Mouse (Mus musculus): Measurements from ENCODE around the gene Nanos2. TPM values are rescaled to one million over a fixed set of nuclear protein-coding genes. Genes with fewer than 3 reads are reported as not detected.

Nanos2 gene
- not detected for polyA plus RNA-seq (2014; fragmentation: Illumina TruSeq; extraction: RNeasy Lipid Tissue Mini Kit (QIAGEN cat#74804); ENCODE audit: low read depth, low replicate concordance)

DNA sequence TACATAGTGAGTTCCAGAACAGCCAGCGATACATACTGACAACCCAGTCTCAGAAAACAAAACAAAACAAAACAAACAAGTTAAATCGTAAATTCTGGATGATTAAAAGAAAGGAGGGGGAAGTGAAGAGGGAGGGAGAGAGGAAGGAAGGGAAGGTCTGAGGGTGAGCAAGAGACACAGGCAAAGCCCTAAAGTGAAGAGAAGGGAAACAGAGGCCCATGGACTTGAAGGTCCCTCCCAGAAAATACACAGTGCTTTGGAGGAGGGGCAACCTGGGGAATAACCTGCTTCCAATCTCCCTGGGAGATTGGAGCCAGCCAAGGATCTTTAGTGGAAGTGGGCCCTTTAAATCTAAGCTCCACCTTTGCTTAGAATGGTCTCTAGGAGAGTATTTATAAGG lies at the start of gene Nanos2:
Nanos2 (plus strand) TSS at position 301 of the 400 bp plus-strand sequence.

DNA sequence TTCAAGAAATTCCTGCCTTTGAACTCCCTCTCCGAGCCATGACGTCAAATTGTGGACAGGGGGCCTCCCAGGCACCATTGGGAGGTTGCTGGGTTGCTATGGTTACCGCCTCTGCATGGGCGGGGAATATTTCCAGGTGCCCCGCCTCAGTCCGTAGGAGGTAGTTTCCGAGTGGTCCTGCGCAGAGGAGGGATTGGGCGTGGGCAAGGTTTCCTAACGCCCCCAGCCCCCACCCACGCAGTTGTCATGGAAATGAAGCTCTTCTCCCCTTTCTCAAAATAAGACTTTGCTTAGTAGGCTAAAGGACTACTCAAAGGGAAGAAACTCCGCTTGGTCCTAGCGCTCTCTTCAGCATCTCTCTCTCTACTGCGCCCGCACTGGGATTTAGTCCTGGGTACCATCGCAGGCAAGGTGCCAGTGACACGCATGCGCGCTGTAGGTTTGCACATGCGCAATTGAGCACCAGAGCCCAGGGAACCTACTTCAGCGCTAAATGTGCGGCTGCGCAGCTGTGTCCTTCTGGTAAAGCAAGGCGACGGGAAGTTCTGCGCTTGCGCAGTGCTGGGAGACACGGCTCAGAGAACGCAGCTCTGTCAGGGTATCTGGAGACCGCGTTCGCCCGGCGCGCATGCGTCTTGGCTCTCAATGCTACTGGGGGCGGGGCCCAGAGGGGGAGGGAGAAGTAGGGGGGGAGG lies 3.5 kb downstream of the Nanos2 start, which contains the start of gene Mypop:
Mypop (plus strand) TSS at position 645 of the 695 bp plus-strand sequence.

DNA sequence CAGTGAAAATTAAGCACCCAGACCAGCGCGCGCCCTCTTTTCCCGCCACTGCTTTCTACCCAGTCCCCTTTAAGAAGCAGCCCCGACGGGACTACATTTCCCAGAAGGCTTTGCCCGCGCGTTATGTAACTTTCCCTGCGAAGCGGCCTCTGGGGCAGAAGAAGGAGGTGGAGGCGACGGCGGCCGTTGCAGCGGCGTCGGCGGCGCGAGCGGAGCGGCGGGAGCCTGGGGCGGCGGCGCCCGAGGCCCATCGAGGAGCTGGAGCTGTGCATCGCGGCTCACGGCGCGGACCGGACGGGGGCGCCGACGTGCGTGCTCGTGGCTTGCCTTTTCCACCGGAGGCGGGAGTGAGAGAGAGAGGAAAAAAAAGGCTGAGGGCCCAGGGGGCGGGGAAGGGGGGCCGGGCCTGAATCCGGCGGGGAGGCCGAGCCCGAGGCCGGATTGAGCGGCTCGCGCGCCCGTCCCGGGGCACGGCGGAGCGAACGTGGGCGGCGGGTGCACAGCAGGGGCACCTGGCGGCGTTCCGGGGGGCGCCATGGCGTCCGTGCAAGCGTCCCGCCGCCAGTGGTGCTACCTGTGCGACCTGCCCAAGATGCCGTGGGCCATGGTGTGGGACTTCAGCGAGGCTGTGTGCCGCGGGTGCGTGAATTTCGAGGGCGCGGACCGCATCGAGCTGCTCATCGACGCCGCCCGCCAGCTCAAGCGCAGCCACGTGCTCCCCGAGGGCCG lies 16.9 kb downstream of the Nanos2 start, which contains the start of gene Irf2bp1:
Irf2bp1 (plus strand) TSS at position 143 of the 729 bp plus-strand sequence.

DNA sequence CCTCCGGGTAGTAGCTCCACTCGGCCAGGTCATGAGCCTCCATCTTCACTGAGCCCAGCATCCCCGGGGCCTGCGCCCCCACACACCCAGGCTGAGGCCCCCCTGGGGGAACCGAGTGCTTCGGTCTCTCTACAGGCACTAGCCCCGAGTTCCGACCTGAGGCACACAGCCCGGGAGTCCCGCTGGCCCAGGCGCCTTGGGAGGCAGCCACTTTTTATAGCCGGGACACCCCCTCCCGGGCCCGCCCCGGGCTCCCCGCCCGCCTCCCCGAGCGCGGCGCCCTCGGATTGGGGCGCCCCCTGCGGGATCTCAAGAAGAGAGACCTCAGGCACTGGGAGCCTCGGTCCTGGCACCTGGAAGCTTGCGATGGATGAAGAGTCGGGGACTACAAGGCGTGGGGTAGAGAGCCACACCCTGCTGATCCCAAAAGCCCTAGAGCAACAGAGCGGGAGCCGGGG lies 36.2 kb downstream of the Nanos2 start, which contains the start of gene Foxa3:
Foxa3 (minus strand) TSS at position 182 of the 458 bp plus-strand sequence.

DNA sequence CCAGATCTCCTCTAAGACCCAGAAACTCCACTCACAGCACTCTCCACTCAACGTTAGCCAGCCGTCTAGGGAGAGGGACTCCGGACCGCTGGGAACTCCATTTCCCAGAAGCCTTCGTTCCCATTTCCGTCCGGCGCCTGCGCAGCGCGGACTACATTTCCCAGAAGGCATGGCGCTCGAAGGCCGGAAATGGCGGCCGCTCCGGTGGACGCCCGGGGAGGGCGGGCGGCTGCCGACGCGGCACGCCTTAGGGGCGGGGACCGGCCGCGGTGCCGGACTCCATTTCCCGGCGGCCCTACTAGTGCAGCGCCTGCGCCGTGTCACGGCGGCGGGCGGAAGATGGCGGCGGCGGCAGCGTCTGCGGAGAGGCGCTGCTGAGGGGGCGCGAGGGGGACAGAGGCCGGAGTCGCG lies 36.9 kb downstream of the Nanos2 start, which contains the start of gene Sympk:
Sympk (plus strand) TSS at position 282 of the 411 bp plus-strand sequence.

Other genes starting within 250 kb of the Nanos2 start
- not detected for gene Psg19, start 188.9 kb upstream of the Nanos2 start, polyA plus RNA-seq (2014; fragmentation: Illumina TruSeq; extraction: RNeasy Lipid Tissue Mini Kit (QIAGEN cat#74804); ENCODE audit: low read depth, low replicate concordance)
- 0.79 TPM for gene Psg17, start 165.8 kb upstream of the Nanos2 start, polyA plus RNA-seq (2014; fragmentation: Illumina TruSeq; extraction: RNeasy Lipid Tissue Mini Kit (QIAGEN cat#74804); ENCODE audit: low read depth, low replicate concordance)
- 12.0 TPM for gene Mill2, start 147.4 kb upstream of the Nanos2 start, polyA plus RNA-seq (2014; fragmentation: Illumina TruSeq; extraction: RNeasy Lipid Tissue Mini Kit (QIAGEN cat#74804); ENCODE audit: low read depth, low replicate concordance)
- 15.6 TPM for gene Pglyrp1, start 116.1 kb upstream of the Nanos2 start, polyA plus RNA-seq (2014; fragmentation: Illumina TruSeq; extraction: RNeasy Lipid Tissue Mini Kit (QIAGEN cat#74804); ENCODE audit: low read depth, low replicate concordance)
- 4.1 TPM for gene Ccdc61, start 77.0 kb upstream of the Nanos2 start, polyA plus RNA-seq (2014; fragmentation: Illumina TruSeq; extraction: RNeasy Lipid Tissue Mini Kit (QIAGEN cat#74804); ENCODE audit: low read depth, low replicate concordance)
- gene Nova2, start 61.5 kb upstream of the Nanos2 start, polyA plus RNA-seq (2014; fragmentation: Illumina TruSeq; extraction: RNeasy Lipid Tissue Mini Kit (QIAGEN cat#74804); ENCODE audit: low read depth, low replicate concordance), result 0.25 TPM
- not detected for gene Mypop, start 3.8 kb downstream of the Nanos2 start, polyA plus RNA-seq (2014; fragmentation: Illumina TruSeq; extraction: RNeasy Lipid Tissue Mini Kit (QIAGEN cat#74804); ENCODE audit: low read depth, low replicate concordance)
- gene Irf2bp1, start 16.6 kb downstream of the Nanos2 start, polyA plus RNA-seq (2014; fragmentation: Illumina TruSeq; extraction: RNeasy Lipid Tissue Mini Kit (QIAGEN cat#74804); ENCODE audit: low read depth, low replicate concordance), result 1.6 TPM
- 20.9 TPM for gene Foxa3, start 36.1 kb downstream of the Nanos2 start, polyA plus RNA-seq (2014; fragmentation: Illumina TruSeq; extraction: RNeasy Lipid Tissue Mini Kit (QIAGEN cat#74804); ENCODE audit: low read depth, low replicate concordance)
- gene Sympk, start 37.0 kb downstream of the Nanos2 start, polyA plus RNA-seq (2014; fragmentation: Illumina TruSeq; extraction: RNeasy Lipid Tissue Mini Kit (QIAGEN cat#74804); ENCODE audit: low read depth, low replicate concordance), result 4.3 TPM
- not detected for gene Rsph6a, start 67.3 kb downstream of the Nanos2 start, polyA plus RNA-seq (2014; fragmentation: Illumina TruSeq; extraction: RNeasy Lipid Tissue Mini Kit (QIAGEN cat#74804); ENCODE audit: low read depth, low replicate concordance)
- not detected for gene Dmwd, start 88.8 kb downstream of the Nanos2 start, polyA plus RNA-seq (2014; fragmentation: Illumina TruSeq; extraction: RNeasy Lipid Tissue Mini Kit (QIAGEN cat#74804); ENCODE audit: low read depth, low replicate concordance)
- 12.7 TPM for gene Dmpk, start 96.4 kb downstream of the Nanos2 start, polyA plus RNA-seq (2014; fragmentation: Illumina TruSeq; extraction: RNeasy Lipid Tissue Mini Kit (QIAGEN cat#74804); ENCODE audit: low read depth, low replicate concordance)
- 1.1 TPM for gene Six5, start 107.2 kb downstream of the Nanos2 start, polyA plus RNA-seq (2014; fragmentation: Illumina TruSeq; extraction: RNeasy Lipid Tissue Mini Kit (QIAGEN cat#74804); ENCODE audit: low read depth, low replicate concordance)
- not detected for gene Gm4969, start 131.0 kb downstream of the Nanos2 start, polyA plus RNA-seq (2014; fragmentation: Illumina TruSeq; extraction: RNeasy Lipid Tissue Mini Kit (QIAGEN cat#74804); ENCODE audit: low read depth, low replicate concordance)
- 0.60 TPM for gene Fbxo46, start 132.5 kb downstream of the Nanos2 start, polyA plus RNA-seq (2014; fragmentation: Illumina TruSeq; extraction: RNeasy Lipid Tissue Mini Kit (QIAGEN cat#74804); ENCODE audit: low read depth, low replicate concordance)
- 7.0 TPM for gene Qpctl, start 161.9 kb downstream of the Nanos2 start, polyA plus RNA-seq (2014; fragmentation: Illumina TruSeq; extraction: RNeasy Lipid Tissue Mini Kit (QIAGEN cat#74804); ENCODE audit: low read depth, low replicate concordance)
- gene Snrpd2, start 162.3 kb downstream of the Nanos2 start, polyA plus RNA-seq (2014; fragmentation: Illumina TruSeq; extraction: RNeasy Lipid Tissue Mini Kit (QIAGEN cat#74804); ENCODE audit: low read depth, low replicate concordance), result 2.1 TPM
- gene Gipr, start 178.7 kb downstream of the Nanos2 start, polyA plus RNA-seq (2014; fragmentation: Illumina TruSeq; extraction: RNeasy Lipid Tissue Mini Kit (QIAGEN cat#74804); ENCODE audit: low read depth, low replicate concordance), result 0.44 TPM
- 0.76 TPM for gene Eml2, start 189.0 kb downstream of the Nanos2 start, polyA plus RNA-seq (2014; fragmentation: Illumina TruSeq; extraction: RNeasy Lipid Tissue Mini Kit (QIAGEN cat#74804); ENCODE audit: low read depth, low replicate concordance)
- gene Gpr4, start 225.1 kb downstream of the Nanos2 start, polyA plus RNA-seq (2014; fragmentation: Illumina TruSeq; extraction: RNeasy Lipid Tissue Mini Kit (QIAGEN cat#74804); ENCODE audit: low read depth, low replicate concordance), result 0.76 TPM
- 12.0 TPM for gene Opa3, start 240.9 kb downstream of the Nanos2 start, polyA plus RNA-seq (2014; fragmentation: Illumina TruSeq; extraction: RNeasy Lipid Tissue Mini Kit (QIAGEN cat#74804); ENCODE audit: low read depth, low replicate concordance)